Mouse (Mus musculus) liver, postnatal 0 days (tissue): ENCODE results near the gene Ech1. TPM values are rescaled to one million over a fixed set of nuclear protein-coding genes. Genes with fewer than 3 reads are reported as not detected.

Experiments
- ATAC-seq: fragments of 200-750 bp; cut with Nextera tagmentation; 2 replicates; pipeline ENCODE4 v1.8.0; 2017; ENCODE audit warnings: mild to moderate bottlenecking, moderate library complexity
- DNase-seq: peaks from one replicate; pipeline ENCODE4 v3.0.0-alpha.2; 2016
- H3K27ac ChIP-seq: fragments of 300-500 bp; sonication (generic); 2 replicates; pipeline ENCODE4 v1.5.1; 2014; ENCODE audit warnings: antibody characterized with exemption, moderate library complexity, mild to moderate bottlenecking, low read depth
- H3K27me3 ChIP-seq: fragments of 300-500 bp; sonication (generic); 2 replicates; pipeline ENCODE4 v1.6.1; 2014; ENCODE audit warnings: low read length, control low read depth, mixed read lengths; ENCODE audit not compliant: insufficient read depth
- H3K36me3 ChIP-seq: fragments of 300-500 bp; sonication (generic); replicated peaks from 2 replicates; pipeline ENCODE4 v1.6.1; 2014; ENCODE audit warnings: mild to moderate bottlenecking, control low read depth, low read length, moderate library complexity, mixed read lengths; ENCODE audit not compliant: insufficient read depth
- H3K4me1 ChIP-seq: fragments of 300-500 bp; sonication (generic); 2 replicates; pipeline ENCODE4 v1.6.1; 2014; ENCODE audit warnings: antibody characterized with exemption, mild to moderate bottlenecking, control low read depth; ENCODE audit not compliant: insufficient read depth
- H3K4me2 ChIP-seq: fragments of 300-500 bp; sonication (generic); 2 replicates; pipeline ENCODE4 v1.6.1; 2014; ENCODE audit warnings: low read depth, mild to moderate bottlenecking, low read length, moderate library complexity, mixed read lengths
- H3K4me3 ChIP-seq: fragments of 300-500 bp; sonication (generic); 2 replicates; pipeline ENCODE4 v1.5.1; 2014; ENCODE audit warnings: low read depth, low read length
- H3K9ac ChIP-seq: fragments of 300-500 bp; sonication (generic); replicated peaks from 2 replicates; pipeline ENCODE4 v1.6.1; 2014; ENCODE audit warnings: mild to moderate bottlenecking, moderate library complexity
- H3K9me3 ChIP-seq: fragments of 300-500 bp; sonication (generic); 2 replicates; pipeline ENCODE4 v1.6.1; 2016; ENCODE audit warnings: mild to moderate bottlenecking, control low read depth, low read length, mixed read lengths
- CTCF ChIP-seq: sonication (generic); IDR thresholded peaks from 2 replicates; pipeline ENCODE4 v1.5.1; 2016; ENCODE audit warnings: antibody characterized with exemption, low read depth
- EP300 ChIP-seq: IDR thresholded peaks from 2 replicates; pipeline ENCODE4 v1.6.1; 2016; ENCODE audit warnings: antibody characterized with exemption, low read depth, mild to moderate bottlenecking
- WGBS: fragments of 180-500 bp; shearing (Covaris S2); extraction: QIAGEN DNeasy Blood & Tissue Kit; methylation state at CpG from one replicate; pipeline ENCODE4 v1.1.7; 2014; ENCODE audit not compliant: insufficient replicate concordance; 5-methylcytosine and 5-hydroxymethylcytosine counted together
- polyA plus RNA-seq: library from polyadenylated mRNA; unstranded; fragments of >200 nt; fragmentation: Nextera tagmentation; extraction: Ambion mirVana; gene quantifications from 2 replicates; pipeline ENCODE4 v1.2.1, GENCODE M21; 2015

Ech1 gene
- polyA plus RNA-seq, 1 experiment from 2014 or later: 566 TPM

DNA sequence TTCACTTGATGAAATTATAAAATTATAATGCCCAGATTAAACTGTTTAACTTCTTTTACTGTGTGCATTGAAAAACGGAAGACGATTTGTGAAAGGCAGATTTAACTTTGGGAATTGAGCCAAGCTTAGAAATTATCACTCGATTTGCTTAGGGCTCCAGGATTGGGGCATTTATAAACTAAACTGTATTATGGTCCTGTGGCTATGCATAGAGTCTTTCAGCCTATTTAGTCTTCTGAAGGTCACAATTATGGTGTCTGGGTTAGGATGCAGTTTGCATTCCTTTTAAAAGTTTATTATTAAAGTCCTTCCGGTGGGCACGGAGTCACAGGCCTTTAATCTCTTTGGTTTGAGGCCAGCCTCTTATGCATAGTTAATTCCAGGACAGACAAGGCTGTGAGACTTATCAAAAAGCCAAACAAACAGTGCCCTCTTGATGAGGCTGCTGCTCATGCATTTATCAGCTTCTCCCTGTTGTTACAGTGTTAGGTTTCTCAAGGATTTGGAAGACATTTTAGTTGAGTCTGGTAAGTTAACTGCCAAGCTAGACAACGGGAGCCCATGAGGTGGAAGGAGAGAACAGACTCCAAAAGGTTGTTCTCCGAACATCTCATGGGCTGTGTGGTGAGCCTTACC is 13.3 kb upstream of the Ech1 start:
- Histone ChIP-seq H3K4me2 (peak overlapping the region; percentile 72), H3K9me3 (no peaks in the 10 kb centered on the region), H3K9ac (peak overlapping the region; percentile 93), H3K27me3 (no peaks in the 10 kb centered on the region), H3K27ac (peak overlapping the region; percentile 99), H3K4me1 (peaks cover 36% of the 10 kb centered on the region), H3K36me3 (peaks cover 40% of the 10 kb centered on the region), H3K4me3 (peak overlapping the region; percentile 93)
- TF ChIP-seq CTCF (peak; percentile 17; the same call in 1 of the 2 replicates), EP300 (no peak; the same call in 1 of the 2 replicates)
- ATAC-seq: no peak
- 6% methylated on average over 7 of the region's 7 CpGs for WGBS
- no peak for DNase-seq

- Histone ChIP-seq H3K4me2 (peak overlapping the region; percentile 72), H3K9me3 (no peaks in the 10 kb centered on the region), H3K36me3 (peaks cover 47% of the 10 kb centered on the region), H3K27ac (0 out of 2 replicates have a peak overlapping the region, but pooled peaks have one; percentile 99), H3K9ac (peak overlapping the region; percentile 93), H3K4me1 (peaks cover 37% of the 10 kb centered on the region), H3K4me3 (peak overlapping the region; percentile 93), H3K27me3 (no peaks in the 10 kb centered on the region)
- no peak for DNase-seq
- no peak for ATAC-seq
- TF ChIP-seq CTCF (no peak), EP300 (no peak)
- 53% methylated on average over 4 of the region's 4 CpGs for WGBS
Measured at GRCm38 (mm10) chr7:28812436-28812835, 12.6 kb upstream of the Ech1 start.

GRCm38 (mm10) chr7:28812949-28813348 is 12.1 kb upstream of the Ech1 start:
- TF ChIP-seq CTCF: peak; percentile 44
- TF ChIP-seq EP300: no peak
- Histone ChIP-seq H3K4me3 (peak overlapping the region; percentile 93; the same call in 1 of the 2 replicates), H3K4me1 (peaks cover 35% of the 10 kb centered on the region), H3K9ac (peak overlapping the region; percentile 93; the same call in 1 of the 2 replicates), H3K27ac (0 out of 2 replicates have a peak overlapping the region, but pooled peaks have one; percentile 99), H3K9me3 (no peaks in the 10 kb centered on the region), H3K4me2 (peak overlapping the region; percentile 72), H3K27me3 (no peaks in the 10 kb centered on the region), H3K36me3 (peaks cover 52% of the 10 kb centered on the region)
- 71% methylated on average over 5 of the region's 5 CpGs for WGBS
- no peak for DNase-seq
- ATAC-seq: no peak

- Histone ChIP-seq H3K4me2 (no peak overlapping the region), H3K9ac (no peak overlapping the region)
Measured at GRCm38 (mm10) chr7:28814306-28815034, 10.5 kb upstream of the Ech1 start.

DNA sequence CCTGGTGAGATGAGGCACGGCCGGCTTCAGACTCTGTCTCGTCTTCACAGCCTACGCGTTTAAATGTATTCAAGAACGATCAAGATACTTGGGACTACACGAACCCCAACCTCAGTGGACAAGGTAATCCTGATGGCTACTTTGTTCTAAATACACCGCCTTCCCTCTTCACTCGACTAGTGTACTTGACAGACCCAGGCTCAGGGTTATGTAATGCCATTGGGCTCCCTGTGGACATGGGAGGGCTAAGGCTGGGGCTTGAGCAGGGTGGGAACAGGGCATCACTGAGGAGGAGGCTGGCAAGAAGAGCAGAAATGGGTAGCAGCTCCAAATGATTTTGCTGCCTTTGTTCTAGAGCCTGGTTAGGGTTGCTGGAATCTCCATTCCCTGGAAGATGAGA is 9.8 kb upstream of the Ech1 start:
- H3K9me3 ChIP-seq: no peaks in the 10 kb centered on the region
- no peak overlapping the region for H3K27ac ChIP-seq
- H3K27me3 ChIP-seq: no peaks in the 10 kb centered on the region
- H3K36me3 ChIP-seq: peaks cover 72% of the 10 kb centered on the region
- TF ChIP-seq EP300 (no peak), CTCF (no peak)
- 89% methylated on average over 9 of the region's 9 CpGs for WGBS
- no peak overlapping the region for H3K4me2 ChIP-seq
- H3K9ac ChIP-seq: no peak overlapping the region
- ATAC-seq (no peak), DNase-seq (no peak)
- peaks cover 39% of the 10 kb centered on the region for H3K4me1 ChIP-seq
- no peak overlapping the region for H3K4me3 ChIP-seq

More at GRCm38 (mm10) chr7:28814306-28815034, 10.5 kb upstream of the Ech1 start:
- no peak for ATAC-seq
- Histone ChIP-seq H3K4me1 (peaks cover 33% of the 10 kb centered on the region), H3K4me3 (no peak overlapping the region), H3K36me3 (peaks cover 65% of the 10 kb centered on the region), H3K27ac (no peak overlapping the region), H3K27me3 (no peaks in the 10 kb centered on the region), H3K9me3 (no peaks in the 10 kb centered on the region)
- TF ChIP-seq CTCF (no peak), EP300 (no peak)
- no peak for DNase-seq
- 53% methylated on average over 5 of the region's 5 CpGs for WGBS

DNA sequence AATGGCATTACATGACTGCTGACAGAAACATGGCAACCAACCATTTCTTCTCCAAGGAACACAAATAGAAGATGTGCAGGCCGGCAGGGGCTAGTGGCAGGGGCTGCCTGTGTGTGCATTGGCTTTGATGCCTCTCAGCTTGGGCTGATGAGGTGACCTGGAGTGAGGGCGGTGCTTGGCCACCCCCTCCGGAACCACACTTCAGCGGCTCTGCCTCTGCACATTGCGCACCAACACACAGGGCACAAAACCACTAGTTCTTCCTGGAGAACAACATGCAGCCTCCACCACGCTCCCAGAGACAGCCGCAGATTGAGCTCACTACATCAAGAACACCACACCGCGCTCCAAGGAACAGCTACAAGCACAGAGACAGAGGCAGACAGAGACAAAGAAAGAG is 8.8 kb upstream of the Ech1 start:
- Histone ChIP-seq H3K27me3 (no peaks in the 10 kb centered on the region), H3K36me3 (peaks cover 82% of the 10 kb centered on the region), H3K9ac (peak overlapping the region; percentile 26; the same call in 1 of the 2 replicates), H3K9me3 (no peaks in the 10 kb centered on the region), H3K4me3 (no peak overlapping the region), H3K4me2 (no peak overlapping the region), H3K4me1 (peaks cover 42% of the 10 kb centered on the region), H3K27ac (no peak overlapping the region)
- DNase-seq (no peak), ATAC-seq (no peak)
- 71% methylated on average over 9 of the region's 9 CpGs for WGBS
- TF ChIP-seq EP300: no peak
- TF ChIP-seq CTCF: no peak
